Mouse (Mus musculus): Measurements from ENCODE around the gene Samd4b. TPM values are rescaled to one million over a fixed set of nuclear protein-coding genes. Genes with fewer than 3 reads are reported as not detected.
A peak's percentile ranks its signal among the peaks of the same experiment; 100 is the strongest.
"Not testable (repeated sequence)": the region's sequence is repeated elsewhere in the genome, so short reads cannot be mapped to it uniquely, and the experiment has no call there.

Gene Samd4b
- polyA plus RNA-seq, 1 experiment from 2014 or later = 34.9 TPM

- WGBS = 60% methylated on average over 9 of the region's 9 CpGs
- H3K4me1 ChIP-seq (ENCODE audit: control insufficient read depth, insufficient read depth, low read length) = no peaks in the 10 kb centered on the region
- no peak for ATAC-seq (ENCODE audit: low FRiP score, low TSS enrichment)
These were observed 21.3 kb upstream of the Samd4b start for GRCm38 (mm10) chr7:28619098-28619715.

GRCm38 (mm10) chr7:28605951-28606350 lies 8.0 kb upstream of the Samd4b start:
- WGBS = 91% methylated on average over 8 of the region's 8 CpGs
- no peaks in the 10 kb centered on the region for H3K9me3 ChIP-seq (ENCODE audit: control insufficient read depth, low read length)
- no peaks in the 10 kb centered on the region for H3K36me3 ChIP-seq (ENCODE audit: control insufficient read depth, insufficient read depth, low read length)
- H3K4me3 ChIP-seq (ENCODE audit: low read length) = no peak overlapping the region
- H3K9ac ChIP-seq (ENCODE audit: low read depth, low read length) = no peak overlapping the region
- no peak overlapping the region for H3K27ac ChIP-seq (ENCODE audit: low read depth, low read length)
- ATAC-seq (ENCODE audit: low FRiP score, low TSS enrichment) = no peak
- H3K4me2 ChIP-seq (replicated peaks; ENCODE audit: low read depth, low read length) = no peak overlapping the region
- H3K4me1 ChIP-seq (ENCODE audit: control insufficient read depth, insufficient read depth, low read length) = no peaks in the 10 kb centered on the region
- no peaks in the 10 kb centered on the region; the same call in 1 of the 2 replicates for H3K27me3 ChIP-seq (ENCODE audit: control insufficient read depth, insufficient read depth, low read length)

More at GRCm38 (mm10) chr7:28619098-28619715, 21.3 kb upstream of the Samd4b start:
- Histone ChIP-seq H3K4me3 (ENCODE audit: low read length) (no peak overlapping the region), H3K27me3 (ENCODE audit: control insufficient read depth, insufficient read depth, low read length) (no peaks in the 10 kb centered on the region), H3K9me3 (ENCODE audit: control insufficient read depth, low read length) (no peaks in the 10 kb centered on the region), H3K9ac (ENCODE audit: low read depth, low read length) (no peak overlapping the region), H3K4me2 (replicated peaks; ENCODE audit: low read depth, low read length) (no peak overlapping the region), H3K36me3 (ENCODE audit: control insufficient read depth, insufficient read depth, low read length) (no peaks in the 10 kb centered on the region), H3K27ac (ENCODE audit: low read depth, low read length) (no peak overlapping the region)

- not testable (repeated sequence) for H3K4me3 ChIP-seq (ENCODE audit: low read length); H3K27ac ChIP-seq (ENCODE audit: low read depth, low read length); H3K27me3 ChIP-seq (ENCODE audit: control insufficient read depth, insufficient read depth, low read length); H3K9ac ChIP-seq (ENCODE audit: low read depth, low read length); H3K4me1 ChIP-seq (ENCODE audit: control insufficient read depth, insufficient read depth, low read length); H3K4me2 ChIP-seq (replicated peaks; ENCODE audit: low read depth, low read length); H3K9me3 ChIP-seq (ENCODE audit: control insufficient read depth, low read length); ATAC-seq (ENCODE audit: low FRiP score, low TSS enrichment); H3K36me3 ChIP-seq (ENCODE audit: control insufficient read depth, insufficient read depth, low read length)
- WGBS = 84% methylated on average over 2 of the region's 2 CpGs
These were observed 5.8 kb upstream of the Samd4b start for GRCm38 (mm10) chr7:28603788-28604187.

GRCm38 (mm10) chr7:28603136-28603535 lies 5.2 kb upstream of the Samd4b start:
- no peak for ATAC-seq (ENCODE audit: low FRiP score, low TSS enrichment)

GRCm38 (mm10) chr7:28601668-28602067 lies 3.7 kb upstream of the Samd4b start:
- H3K9me3 ChIP-seq (ENCODE audit: control insufficient read depth, low read length) = no peaks in the 10 kb centered on the region
- no peaks in the 10 kb centered on the region for H3K36me3 ChIP-seq (ENCODE audit: control insufficient read depth, insufficient read depth, low read length)
- no peak overlapping the region for H3K27ac ChIP-seq (ENCODE audit: low read depth, low read length)
- no peak overlapping the region for H3K4me3 ChIP-seq (ENCODE audit: low read length)
- ATAC-seq (ENCODE audit: low FRiP score, low TSS enrichment) = no peak
- no peak overlapping the region for H3K4me2 ChIP-seq (replicated peaks; ENCODE audit: low read depth, low read length)
- H3K9ac ChIP-seq (ENCODE audit: low read depth, low read length) = no peak overlapping the region
- WGBS = 14% methylated on average over 7 of the region's 7 CpGs
- no peaks in the 10 kb centered on the region; the same call in 1 of the 2 replicates for H3K27me3 ChIP-seq (ENCODE audit: control insufficient read depth, insufficient read depth, low read length)
- H3K4me1 ChIP-seq (ENCODE audit: control insufficient read depth, insufficient read depth, low read length) = peaks cover 5% of the 10 kb centered on the region

More at GRCm38 (mm10) chr7:28603136-28603535, 5.2 kb upstream of the Samd4b start:
- H3K36me3 ChIP-seq (ENCODE audit: control insufficient read depth, insufficient read depth, low read length) = no peaks in the 10 kb centered on the region
- H3K9ac ChIP-seq (ENCODE audit: low read depth, low read length) = no peak overlapping the region
- no peak overlapping the region for H3K4me3 ChIP-seq (ENCODE audit: low read length)
- H3K27ac ChIP-seq (ENCODE audit: low read depth, low read length) = no peak overlapping the region
- no peak overlapping the region for H3K4me2 ChIP-seq (replicated peaks; ENCODE audit: low read depth, low read length)
- H3K4me1 ChIP-seq (ENCODE audit: control insufficient read depth, insufficient read depth, low read length) = no peaks in the 10 kb centered on the region
- H3K9me3 ChIP-seq (ENCODE audit: control insufficient read depth, low read length) = no peaks in the 10 kb centered on the region
- WGBS = 81% methylated on average over 5 of the region's 5 CpGs
- H3K27me3 ChIP-seq (ENCODE audit: control insufficient read depth, insufficient read depth, low read length) = no peaks in the 10 kb centered on the region; the same call in 1 of the 2 replicates

GRCm38 (mm10) chr7:28601029-28601428 lies 3.1 kb upstream of the Samd4b start:
- 12% methylated on average over 11 of the region's 11 CpGs for WGBS
- no peak overlapping the region for H3K9ac ChIP-seq (ENCODE audit: low read depth, low read length)
- ATAC-seq (ENCODE audit: low FRiP score, low TSS enrichment) = no peak

GRCm38 (mm10) chr7:28598951-28599350 lies 1.0 kb upstream of the Samd4b start:
- Histone ChIP-seq H3K4me3 (ENCODE audit: low read length) (no peak overlapping the region), H3K27ac (ENCODE audit: low read depth, low read length) (no peak overlapping the region), H3K9me3 (ENCODE audit: control insufficient read depth, low read length) (no peaks in the 10 kb centered on the region), H3K27me3 (ENCODE audit: control insufficient read depth, insufficient read depth, low read length) (no peaks in the 10 kb centered on the region; the same call in 1 of the 2 replicates), H3K9ac (ENCODE audit: low read depth, low read length) (no peak overlapping the region), H3K4me2 (replicated peaks; ENCODE audit: low read depth, low read length) (no peak overlapping the region), H3K4me1 (ENCODE audit: control insufficient read depth, insufficient read depth, low read length) (peaks cover 31% of the 10 kb centered on the region), H3K36me3 (ENCODE audit: control insufficient read depth, insufficient read depth, low read length) (peaks cover 7% of the 10 kb centered on the region; the same call in 1 of the 2 replicates)
- ATAC-seq (ENCODE audit: low FRiP score, low TSS enrichment) = no peak
- WGBS = 68% methylated on average over 2 of the region's 2 CpGs

More at GRCm38 (mm10) chr7:28601029-28601428, 3.1 kb upstream of the Samd4b start:
- Histone ChIP-seq H3K27me3 (ENCODE audit: control insufficient read depth, insufficient read depth, low read length) (no peaks in the 10 kb centered on the region; the same call in 1 of the 2 replicates), H3K4me1 (ENCODE audit: control insufficient read depth, insufficient read depth, low read length) (peaks cover 11% of the 10 kb centered on the region), H3K4me2 (replicated peaks; ENCODE audit: low read depth, low read length) (no peak overlapping the region), H3K9me3 (ENCODE audit: control insufficient read depth, low read length) (no peaks in the 10 kb centered on the region), H3K27ac (ENCODE audit: low read depth, low read length) (no peak overlapping the region), H3K4me3 (ENCODE audit: low read length) (no peak overlapping the region), H3K36me3 (ENCODE audit: control insufficient read depth, insufficient read depth, low read length) (no peaks in the 10 kb centered on the region)

- Histone ChIP-seq H3K9me3 (ENCODE audit: control insufficient read depth, low read length) (no peaks in the 10 kb centered on the region), H3K4me2 (replicated peaks; ENCODE audit: low read depth, low read length) (peak overlapping the region; percentile 67), H3K4me3 (ENCODE audit: low read length) (peak overlapping the region; percentile 72), H3K9ac (ENCODE audit: low read depth, low read length) (peak overlapping the region; percentile 75; the same call in 1 of the 2 replicates), H3K36me3 (ENCODE audit: control insufficient read depth, insufficient read depth, low read length) (peaks cover 7% of the 10 kb centered on the region; the same call in 1 of the 2 replicates), H3K27ac (ENCODE audit: low read depth, low read length) (peak overlapping the region; percentile 85), H3K27me3 (ENCODE audit: control insufficient read depth, insufficient read depth, low read length) (no peaks in the 10 kb centered on the region), H3K4me1 (ENCODE audit: control insufficient read depth, insufficient read depth, low read length) (peaks cover 49% of the 10 kb centered on the region)
- WGBS = 6% methylated on average over 9 of the region's 9 CpGs
- 0 out of 2 replicates have a peak, but pooled peaks have one; percentile 1 for ATAC-seq (ENCODE audit: low FRiP score, low TSS enrichment)
These were observed 720 bp downstream of the Samd4b start for GRCm38 (mm10) chr7:28597277-28597570.

GRCm38 (mm10) chr7:28596436-28597276 lies 1.3 kb downstream of the Samd4b start:
- WGBS = 27% methylated on average over 20 of the region's 20 CpGs
- Histone ChIP-seq H3K4me2 (replicated peaks; ENCODE audit: low read depth, low read length) (peak overlapping the region; percentile 67), H3K9me3 (ENCODE audit: control insufficient read depth, low read length) (no peaks in the 10 kb centered on the region), H3K36me3 (ENCODE audit: control insufficient read depth, insufficient read depth, low read length) (peaks cover 7% of the 10 kb centered on the region; the same call in 1 of the 2 replicates), H3K27ac (ENCODE audit: low read depth, low read length) (peak overlapping the region; percentile 85), H3K4me1 (ENCODE audit: control insufficient read depth, insufficient read depth, low read length) (peaks cover 53% of the 10 kb centered on the region), H3K4me3 (ENCODE audit: low read length) (peak overlapping the region; percentile 72), H3K9ac (ENCODE audit: low read depth, low read length) (peak overlapping the region; percentile 75; the same call in 1 of the 2 replicates), H3K27me3 (ENCODE audit: control insufficient read depth, insufficient read depth, low read length) (no peaks in the 10 kb centered on the region)
- peak; percentile 65 for ATAC-seq (ENCODE audit: low FRiP score, low TSS enrichment)
